Mouse (Mus musculus): ENCODE results near the gene Mmp28.

- TF ChIP-seq POLR2A (IDR thresholded peaks at IDR 0.05; ENCODE audit: low read depth, low read length) = no peak
- TF ChIP-seq CTCF (IDR thresholded peaks at IDR 0.05; ENCODE audit: borderline replicate concordance, insufficient read depth, low read length) = no peak
Observed at GRCm38 (mm10) chr11:83465976-83466375, 3.1 kb upstream of the Mmp28 start.

All from embryonic fibroblast, embryonic 13.5 days (primary cell).